Mouse (Mus musculus) induced T-regulatory cell, adult 2 months (primary cell): ENCODE data around the gene Wnt5b.

Experiments used
- DNase-seq: peaks from one replicate; pipeline ENCODE4 v3.0.0-alpha.2; 2012; ENCODE audit warnings: low read depth

Gene Wnt5b

DNA sequence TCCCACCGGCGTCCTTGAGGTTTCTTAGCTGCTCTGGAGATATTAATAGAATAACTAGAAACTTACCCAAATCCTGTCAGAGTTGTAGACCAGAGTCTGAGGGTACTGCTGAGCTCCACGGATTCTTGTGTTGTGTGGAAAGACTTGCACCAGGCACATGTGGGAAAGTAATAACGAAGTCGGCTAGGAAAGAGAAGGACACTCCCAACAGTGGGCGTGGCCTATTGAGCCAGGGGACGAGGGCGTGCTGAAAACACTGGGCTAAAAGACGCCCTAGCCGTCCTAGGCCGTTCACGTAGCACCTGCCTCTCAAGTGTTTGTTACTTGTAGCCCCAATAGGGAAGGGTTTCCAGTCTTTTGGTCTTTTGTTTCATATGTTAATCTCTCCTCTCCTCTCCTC, 126.8 kb downstream of the Wnt5b start, which contains the start of gene Adipor2:
Adipor2 (minus strand) TSS at position 351 of the 400 bp plus-strand sequence.
- peak; percentile 56 for DNase-seq

DNA sequence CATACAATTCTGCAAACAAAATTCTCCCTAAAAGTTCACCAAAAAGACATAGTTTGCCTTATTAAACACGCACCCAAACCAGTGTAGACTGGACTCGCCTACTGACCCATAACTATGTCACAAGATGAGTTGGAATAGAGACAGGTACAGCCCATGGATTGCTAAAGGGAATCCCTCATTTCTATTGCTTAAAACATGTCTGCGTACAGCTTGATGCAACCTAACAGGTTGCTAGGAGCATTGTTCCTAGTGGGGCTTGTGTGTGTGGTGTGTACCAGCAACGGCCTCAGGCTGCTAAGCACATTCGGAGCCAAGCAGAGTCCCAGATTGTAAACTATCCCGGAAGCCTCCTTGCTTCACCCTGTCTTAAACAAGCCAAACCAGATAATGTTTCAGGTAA, 127.5 kb downstream of the Wnt5b start:
- no peak for DNase-seq

DNA sequence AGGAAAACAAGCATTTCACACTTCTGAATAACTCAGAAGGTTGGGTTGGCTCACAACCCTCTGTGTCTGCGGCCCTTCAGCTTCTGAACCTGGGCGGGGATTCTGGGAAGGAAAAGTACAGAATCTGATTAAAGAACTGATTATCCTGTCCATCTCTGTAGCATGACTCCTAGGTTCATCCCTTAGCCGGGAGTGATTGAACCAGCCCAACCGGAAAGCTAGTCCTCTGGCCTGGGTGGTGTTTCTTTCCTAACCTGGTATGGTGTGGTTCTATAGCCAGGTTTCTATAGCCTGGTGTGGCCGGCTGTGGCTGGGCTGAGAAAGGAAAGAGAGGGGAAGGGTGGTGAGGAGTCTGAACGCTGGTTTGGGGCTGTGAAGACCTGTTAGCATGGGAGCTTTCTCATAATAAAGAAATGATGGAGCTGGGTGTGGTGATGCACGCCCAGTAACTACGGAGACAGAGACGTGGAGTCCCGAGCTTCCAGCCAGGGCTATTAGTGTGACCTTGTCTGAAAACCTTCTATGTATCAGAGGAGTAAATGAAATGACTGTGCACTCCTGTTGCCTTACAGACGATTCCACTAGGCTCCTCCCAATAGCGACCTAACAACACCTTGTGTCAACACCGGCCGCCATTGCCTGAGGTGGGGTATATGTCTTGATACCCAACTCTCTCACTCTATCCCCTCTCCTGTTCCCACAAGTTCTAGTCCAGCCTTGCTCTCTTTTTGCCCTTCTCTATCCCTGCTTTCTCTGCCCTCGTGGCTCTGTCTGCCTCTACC, 129.7 kb downstream of the Wnt5b start:
- DNase-seq, result no peak

DNA sequence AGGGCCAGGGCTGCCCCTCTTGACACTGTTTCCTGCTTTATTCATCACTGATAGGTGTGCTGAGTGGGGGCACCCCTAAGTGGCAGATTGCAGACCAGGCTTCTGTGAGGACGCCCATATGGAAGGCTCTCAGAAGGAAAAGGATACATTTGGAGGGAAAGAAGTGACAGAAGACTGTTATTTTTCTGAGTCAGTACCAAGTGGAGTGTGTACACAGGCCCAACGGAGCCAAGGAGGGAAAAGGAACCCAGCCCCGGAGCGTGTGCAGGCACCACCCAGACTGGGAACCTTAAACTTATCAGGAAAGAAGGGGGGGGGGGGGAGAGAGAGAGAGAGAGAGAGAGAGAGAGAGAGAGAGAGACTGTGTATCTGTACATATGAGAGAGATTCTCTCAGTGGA, 131.6 kb downstream of the Wnt5b start:
- no peak for DNase-seq

DNA sequence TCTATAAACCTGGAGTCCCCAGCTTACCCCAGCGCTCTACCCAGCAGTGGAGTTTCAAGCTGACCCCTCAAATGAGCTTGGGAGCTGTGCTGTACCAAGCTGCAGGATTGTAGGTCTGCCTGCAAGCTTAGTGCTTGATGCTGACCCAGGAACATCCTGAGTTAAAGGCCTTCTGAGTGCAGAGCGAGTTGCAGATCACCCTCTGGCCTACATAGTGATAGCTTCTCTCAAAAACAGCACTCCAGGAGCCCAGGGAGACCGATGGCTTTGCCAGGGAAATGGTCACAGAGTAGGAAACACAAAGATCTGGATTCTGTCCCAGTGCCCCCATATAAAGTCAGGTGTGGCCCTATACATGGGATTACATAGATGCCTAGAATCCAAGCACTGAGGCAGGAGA, 132.6 kb downstream of the Wnt5b start:
- no peak for DNase-seq

DNA sequence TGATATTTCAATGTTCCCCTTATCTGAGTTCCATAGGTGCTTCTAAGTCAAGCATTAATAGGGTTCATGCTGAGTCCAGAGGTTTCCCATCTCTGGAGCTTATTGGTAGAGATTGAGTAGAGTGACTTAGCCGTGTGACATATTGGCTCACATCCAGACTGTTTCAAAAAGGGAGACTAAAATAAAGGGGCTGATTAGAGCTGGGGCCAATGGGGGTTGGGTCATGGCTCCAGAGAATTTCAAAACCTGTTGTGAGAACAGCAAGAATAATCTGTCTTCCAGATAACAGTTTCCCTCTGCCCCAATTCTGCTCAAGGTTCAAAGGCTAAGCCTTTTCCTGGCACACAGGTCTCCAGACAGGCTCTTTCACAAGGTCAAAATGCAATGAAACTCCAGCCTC, 134.4 kb downstream of the Wnt5b start:
- no peak for DNase-seq

DNA sequence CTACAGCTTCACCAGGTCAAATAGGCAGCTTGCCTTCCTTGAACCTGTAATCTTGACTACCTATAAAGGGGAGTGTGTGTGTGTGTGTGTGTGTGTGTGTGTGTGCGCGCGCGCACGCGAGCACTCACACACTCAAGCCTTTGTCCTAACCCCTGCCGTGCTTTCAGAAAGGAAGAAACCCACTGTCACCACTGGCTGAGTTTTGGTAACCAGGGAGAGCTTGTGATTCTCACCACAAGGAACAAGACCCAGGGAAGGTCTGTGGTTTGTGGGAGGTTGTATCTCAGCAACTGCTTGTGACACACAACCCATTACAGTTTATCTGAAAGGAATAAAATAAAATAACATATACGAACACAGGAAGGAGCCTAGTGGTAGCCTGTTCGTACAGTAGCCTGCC, 135.6 kb downstream of the Wnt5b start:
- DNase-seq, result peak; percentile 66

DNA sequence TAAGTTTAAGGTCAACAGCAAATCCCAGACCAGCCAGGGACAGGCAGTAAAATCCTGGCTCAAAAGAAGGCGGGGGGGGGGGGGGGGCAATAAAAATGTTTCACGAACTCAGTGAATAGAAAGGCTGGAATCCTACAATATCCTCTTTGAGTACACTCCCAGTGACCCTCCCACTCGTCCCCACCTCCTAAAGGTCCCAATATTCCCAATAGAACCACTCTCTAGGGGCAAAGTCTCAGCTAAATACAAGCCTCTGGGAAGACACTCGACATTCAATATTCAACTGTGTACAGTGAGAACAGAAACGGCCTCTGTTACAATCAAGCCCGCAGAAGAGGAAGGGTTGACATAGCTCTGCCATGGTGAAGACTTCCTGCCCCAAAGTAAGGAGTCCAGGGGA, 136.3 kb downstream of the Wnt5b start:
- DNase-seq, result no peak

DNA sequence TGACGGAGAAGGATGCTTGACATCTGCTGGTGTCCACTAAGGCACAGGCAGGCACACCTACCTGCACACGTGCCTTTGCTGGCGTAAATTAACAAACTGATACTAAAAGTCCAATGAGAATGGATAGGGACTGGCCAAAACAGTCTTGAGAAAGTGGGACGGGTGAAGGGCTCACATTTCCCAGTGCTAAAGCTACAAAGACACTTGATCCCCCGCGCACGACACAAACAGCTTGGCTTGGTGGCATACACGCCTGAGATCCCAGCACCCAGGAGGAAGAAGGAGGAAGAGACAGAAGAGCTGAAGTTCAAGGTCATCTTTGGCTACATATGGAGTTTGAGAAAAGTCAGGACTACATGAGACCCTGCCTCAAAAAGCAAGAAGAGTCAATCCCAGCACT, 137.6 kb downstream of the Wnt5b start:
- DNase-seq, result no peak

DNA sequence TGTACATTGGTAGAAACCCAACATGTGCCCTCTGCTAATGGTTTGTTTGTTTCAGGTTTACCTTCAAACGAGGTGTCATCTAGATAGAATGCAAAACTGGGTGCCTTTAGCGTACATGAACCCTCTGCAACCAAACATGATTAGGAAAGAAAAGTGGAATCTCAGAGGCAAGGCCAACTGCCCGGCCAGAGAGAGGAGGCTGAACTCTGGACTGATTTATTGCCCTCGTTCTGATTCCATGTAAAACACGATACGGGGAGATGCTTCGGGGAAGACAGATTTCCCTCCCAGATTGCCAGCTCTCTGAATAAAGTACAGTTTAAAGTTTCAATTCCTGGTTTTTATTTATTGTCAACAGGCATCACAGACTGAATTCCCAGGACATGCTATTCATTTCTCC, 138.8 kb downstream of the Wnt5b start:
- no peak for DNase-seq

DNA sequence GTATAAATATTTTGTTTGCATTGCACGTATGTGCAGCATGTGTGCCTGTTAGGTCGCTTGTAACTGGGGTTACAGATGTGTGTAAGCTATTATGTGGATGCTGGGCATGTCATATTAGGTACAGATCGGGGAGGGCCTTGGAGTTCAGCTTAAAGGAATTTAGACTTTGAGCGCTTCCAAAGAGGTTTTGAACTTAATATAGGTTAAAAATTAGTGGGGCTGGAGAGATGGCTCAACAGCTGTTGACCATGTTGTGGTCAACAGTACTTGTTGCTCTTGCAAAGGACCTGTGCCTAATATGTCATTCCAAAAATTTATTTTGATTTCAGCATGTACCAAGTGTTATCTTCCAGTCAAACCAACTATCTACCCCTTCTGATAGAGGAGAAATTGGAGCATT, 139.3 kb downstream of the Wnt5b start:
- no peak for DNase-seq

DNA sequence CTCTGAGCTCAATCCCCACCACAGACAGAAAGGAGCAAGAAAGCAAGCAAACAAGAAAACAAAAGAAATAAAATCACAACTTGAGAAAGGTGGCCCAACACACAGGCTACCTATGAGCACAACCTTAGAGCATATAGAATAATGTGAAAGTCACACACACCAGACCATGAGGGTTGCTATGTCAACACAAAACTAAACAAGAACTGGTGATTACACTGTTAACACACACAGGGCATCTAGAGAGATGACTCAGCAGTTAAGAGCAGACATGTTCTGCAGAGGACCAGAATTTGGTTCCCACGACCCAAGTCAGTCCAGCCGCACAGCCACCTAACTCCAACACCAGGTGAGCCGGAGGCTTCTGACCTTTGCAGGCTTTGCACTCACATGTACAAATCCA, 141.2 kb downstream of the Wnt5b start:
- peak; percentile 58 for DNase-seq

DNA sequence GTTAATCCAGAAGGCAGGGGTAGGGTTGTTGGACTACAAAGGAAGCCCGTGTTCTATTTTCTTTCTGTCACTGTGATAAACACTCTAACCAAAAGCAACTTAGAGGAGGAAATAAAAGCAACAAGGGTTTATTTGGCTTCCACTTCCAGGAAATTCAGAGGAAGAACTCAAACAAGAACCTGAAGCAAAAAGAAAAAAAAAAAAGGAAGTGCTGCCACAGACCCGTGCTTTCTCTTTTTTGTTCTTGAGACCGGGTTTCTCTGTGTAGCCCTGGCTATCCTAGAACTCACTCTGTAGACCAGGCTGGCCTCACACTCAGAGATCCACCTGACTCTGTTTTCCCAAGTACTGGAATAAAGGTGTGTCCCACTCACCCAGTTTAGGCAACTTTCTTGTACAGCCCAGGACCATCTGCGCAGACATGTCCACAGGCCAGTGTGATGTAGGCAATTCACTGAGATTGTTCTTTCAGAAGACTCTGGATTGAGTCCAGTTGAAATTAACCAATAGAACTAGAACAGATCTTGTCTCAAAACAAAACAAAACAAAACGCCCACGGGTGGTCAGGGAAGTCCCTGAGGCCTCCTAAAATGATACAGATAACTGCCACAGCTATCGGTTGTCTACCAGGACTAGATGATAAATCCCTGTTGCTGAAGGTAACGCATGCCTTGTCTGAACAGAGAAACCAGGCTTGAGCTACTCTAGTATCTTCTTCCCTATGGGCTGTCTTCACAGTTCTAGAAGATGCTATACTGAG, 142.4 kb downstream of the Wnt5b start:
- peak; percentile 69 for DNase-seq

DNA sequence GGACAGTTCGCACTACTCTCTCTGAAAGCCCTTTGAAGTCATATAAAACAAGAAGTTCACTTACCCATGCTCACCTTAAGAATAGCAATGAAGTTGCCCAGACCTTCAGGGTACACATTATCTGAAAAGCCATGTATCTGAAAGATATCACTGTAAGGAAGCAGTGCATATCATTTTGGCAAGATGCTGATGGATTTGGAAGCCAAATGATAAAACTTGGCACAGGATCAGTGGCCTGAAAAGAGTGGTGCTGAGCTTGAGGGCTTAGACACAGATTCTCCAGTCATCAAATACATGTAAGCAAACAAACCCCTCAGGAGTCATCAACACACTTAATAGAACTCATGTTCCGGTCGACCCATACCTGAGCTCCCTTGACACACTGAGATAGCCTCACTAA, 143.5 kb downstream of the Wnt5b start:
- no peak for DNase-seq

DNA sequence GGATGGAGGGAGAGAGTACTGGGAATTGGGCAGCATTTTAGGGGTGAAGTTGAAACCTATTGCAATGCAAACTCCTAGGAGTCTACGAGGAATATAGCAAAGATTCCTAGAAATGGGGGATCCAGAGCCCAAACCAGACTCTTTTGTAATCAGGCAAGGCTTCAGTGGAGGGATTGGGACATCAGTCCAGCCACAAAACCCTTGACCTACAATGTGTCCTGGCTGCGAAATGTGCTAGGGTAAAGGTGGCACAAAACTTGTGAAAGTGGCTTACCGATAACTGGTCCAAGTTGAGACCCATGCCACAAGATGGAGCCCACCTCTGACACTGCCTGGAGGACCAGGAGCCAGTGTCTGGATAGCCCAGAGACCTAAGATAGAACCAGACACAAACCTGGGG, 144.8 kb downstream of the Wnt5b start:
- no peak for DNase-seq

DNA sequence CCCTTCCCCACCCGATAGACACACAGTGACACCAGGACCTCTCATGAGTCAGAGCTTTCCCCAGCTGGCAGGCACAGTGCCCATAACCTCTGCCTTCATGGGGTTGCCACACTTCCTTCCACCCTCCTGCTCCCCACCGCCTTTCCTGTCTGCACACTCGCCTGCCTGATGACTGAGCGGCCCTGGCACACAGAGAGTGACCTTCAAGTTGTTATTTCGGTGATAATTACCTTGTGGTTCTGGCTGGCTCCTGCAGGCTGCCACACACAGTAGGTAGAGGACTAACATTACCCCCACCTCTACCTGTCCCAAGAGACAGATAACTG, 147.9 kb downstream of the Wnt5b start:
- DNase-seq, result peak; percentile 78

DNA sequence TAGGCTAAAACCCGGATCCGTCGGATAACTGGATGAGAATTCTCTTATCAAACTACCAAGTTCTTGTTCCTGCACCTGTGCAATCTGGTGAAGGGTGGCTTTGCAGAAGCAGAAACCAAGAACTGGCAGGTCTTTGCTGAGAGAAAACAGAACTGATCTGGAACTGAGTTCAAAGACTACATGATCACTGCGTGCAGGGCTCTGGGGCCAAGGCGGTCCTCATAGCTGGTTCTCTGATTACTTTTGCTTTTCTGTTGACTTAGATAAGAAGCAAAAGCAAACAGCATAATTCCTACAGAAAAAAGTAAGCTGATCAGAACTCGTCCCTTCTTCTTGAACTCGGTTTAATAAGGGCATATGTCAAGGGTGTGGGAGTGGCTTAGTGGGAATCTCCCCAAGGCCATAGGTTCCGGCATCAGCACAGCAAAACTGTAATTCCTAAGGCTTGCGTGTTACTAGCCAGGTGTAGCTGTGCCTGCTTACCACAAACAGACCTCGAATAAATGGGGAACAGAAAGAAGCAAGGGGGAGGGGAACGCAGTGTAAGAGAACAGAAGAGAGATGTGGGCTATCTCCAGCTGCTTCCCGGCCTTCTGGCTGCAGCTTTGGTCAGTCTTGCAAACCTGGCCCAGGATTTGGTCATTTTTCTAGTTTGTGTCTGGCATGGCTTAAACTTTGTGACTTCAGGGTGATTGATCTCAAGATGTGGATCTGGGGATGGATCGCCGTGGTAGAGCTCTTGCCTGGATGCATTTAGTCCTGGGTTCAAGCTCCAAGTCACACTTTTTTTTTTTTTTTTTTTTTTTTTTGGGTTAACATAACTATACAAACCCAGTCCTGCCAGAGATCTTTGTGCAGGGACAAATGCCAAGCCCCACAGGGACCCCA, 148.5 kb downstream of the Wnt5b start:
- peak; percentile 81 for DNase-seq

DNA sequence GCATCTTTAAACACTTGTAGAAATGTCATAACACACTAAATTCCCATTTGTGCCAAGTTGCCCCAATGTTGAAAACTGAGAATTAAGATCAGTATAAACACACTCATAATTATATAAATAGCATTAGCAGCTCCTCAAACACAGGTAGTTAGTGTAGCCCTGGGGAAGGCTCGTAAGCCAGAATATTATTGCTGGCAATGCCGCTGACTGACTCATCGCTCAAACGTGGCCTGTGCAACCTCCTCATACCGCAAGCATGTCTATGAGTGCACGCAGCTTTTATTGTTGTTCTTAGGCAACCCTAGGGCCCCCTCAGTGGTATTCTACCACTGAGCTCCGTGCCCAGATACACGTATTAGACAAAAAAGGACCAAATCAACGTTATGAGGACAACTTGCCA, 151.3 kb downstream of the Wnt5b start:
- no peak for DNase-seq

DNA sequence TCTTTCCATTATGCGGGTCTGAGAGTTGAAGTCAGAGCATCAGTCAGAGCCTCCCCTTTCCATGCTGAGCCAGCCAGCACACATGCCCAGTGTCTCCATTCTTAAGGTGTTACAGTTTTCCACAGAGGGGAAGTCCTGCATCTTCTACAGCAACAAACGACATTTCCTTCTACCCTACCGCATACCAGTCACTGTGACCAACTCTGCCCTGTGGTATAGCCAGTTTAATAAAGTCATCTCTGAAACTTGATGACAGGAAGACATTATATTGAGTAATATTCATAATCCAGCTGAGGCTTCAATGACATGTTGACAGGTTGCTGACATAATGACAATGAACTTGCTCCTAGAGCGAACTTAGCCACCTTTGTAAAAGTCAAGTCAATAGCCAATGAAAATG, 153.4 kb downstream of the Wnt5b start:
- peak; percentile 42 for DNase-seq

DNA sequence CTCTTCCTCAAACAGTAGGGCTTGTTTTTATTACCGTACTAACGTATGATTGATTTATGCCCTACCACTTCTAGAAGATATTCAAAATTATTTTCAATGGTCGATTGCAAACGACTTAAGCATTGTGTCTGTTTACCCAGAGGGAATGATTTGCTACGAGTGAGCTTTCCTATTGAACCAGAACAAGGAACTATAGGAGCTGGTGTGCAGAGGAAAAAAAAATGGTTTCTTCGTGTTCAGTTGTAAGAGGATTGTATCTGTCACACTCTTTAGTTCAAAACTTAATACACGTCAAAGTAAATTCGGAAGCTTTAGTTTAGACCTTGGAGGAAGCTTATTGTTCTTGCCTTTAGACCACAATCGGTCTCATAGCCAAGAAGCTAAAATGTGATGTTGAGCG, 155.1 kb downstream of the Wnt5b start:
- no peak for DNase-seq

DNA sequence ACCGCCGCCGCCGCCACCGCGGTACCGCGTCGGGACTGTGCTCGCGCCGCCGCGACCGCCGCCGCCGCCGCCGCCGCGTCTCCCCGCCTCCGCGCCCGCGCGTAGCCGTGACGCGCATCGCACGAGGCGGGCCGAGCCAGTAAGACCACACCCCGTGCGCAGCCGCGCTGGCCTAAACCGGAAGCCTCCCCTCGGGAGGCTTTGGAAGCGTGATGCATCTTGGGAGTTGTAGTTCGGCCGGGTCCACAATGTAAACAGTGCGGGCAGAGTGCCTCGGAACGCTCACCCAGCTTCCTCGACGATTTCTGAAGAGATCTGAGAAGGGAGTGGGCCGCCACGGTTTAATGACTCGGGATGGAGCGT, 155.5 kb downstream of the Wnt5b start:
- DNase-seq, result peak; percentile 98

DNA sequence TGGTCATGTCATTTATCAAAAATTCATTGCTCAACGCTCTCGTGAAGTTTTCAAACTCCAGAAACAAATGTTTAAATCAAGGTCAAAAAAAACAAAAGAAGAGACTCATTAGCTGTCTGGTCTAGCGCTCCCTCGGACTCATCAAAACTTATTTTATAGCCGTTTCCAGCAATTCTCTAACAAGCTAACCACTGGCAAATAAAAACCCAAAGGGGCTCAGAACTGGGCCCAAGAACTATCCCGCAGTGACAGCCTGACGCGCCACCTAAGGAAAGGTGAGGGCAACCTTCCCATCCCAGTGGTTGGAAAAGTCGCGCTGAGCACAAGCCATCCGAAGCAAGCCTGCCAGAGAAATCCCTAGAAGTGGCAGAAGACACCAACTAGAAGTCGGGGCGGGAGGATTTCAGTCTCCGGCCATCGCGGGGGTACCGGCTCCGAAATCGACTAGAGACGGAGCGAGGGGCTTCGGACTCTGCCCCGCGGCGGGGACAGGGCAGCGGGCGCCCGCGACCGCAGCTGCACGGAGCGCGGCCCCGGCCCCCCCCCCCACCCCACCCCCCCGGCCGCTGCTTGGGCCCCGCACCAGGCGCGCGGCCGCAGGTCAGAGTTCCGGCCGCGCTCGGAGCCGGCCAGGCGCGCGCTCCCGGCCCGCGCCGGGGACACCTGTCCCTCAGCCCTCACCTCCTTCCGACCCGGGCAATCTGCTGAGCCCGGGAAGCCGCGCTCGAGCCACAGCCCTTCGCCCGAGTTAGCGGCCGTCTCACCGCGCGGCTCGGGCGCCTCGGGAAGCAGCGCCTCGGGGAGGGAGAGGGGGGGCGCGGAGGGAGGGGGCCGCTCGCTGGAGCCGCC, 156.1 kb downstream of the Wnt5b start:
- peak; percentile 59 for DNase-seq
